Mouse (Mus musculus) liver, embryonic 13.5 days (tissue): ENCODE results near the gene Syne4. TPM values are rescaled to one million over a fixed set of nuclear protein-coding genes. Genes with fewer than 3 reads are reported as not detected.
A peak's percentile ranks its signal among the peaks of the same experiment; 100 is the strongest.

Experiments used
- ATAC-seq: fragments of 200-750 bp; cut with Nextera tagmentation; 2 replicates; pipeline ENCODE4 v1.8.0; 2017; ENCODE audit warnings: low read depth, mild to moderate bottlenecking, moderate number of reproducible peaks, moderate library complexity
- DNase-seq: peaks from one replicate; pipeline ENCODE4 v3.0.0; 2022
- H3K27ac ChIP-seq: fragments of 300-500 bp; sonication (generic); 2 replicates; pipeline ENCODE4 v1.5.1; 2015; ENCODE audit warnings: moderate library complexity, mild to moderate bottlenecking, inconsistent platforms
- H3K27me3 ChIP-seq: fragments of 300-500 bp; sonication (generic); 2 replicates; pipeline ENCODE4 v1.6.1; 2015; ENCODE audit warnings: mild to moderate bottlenecking, inconsistent platforms
- H3K36me3 ChIP-seq: fragments of 300-500 bp; sonication (generic); 2 replicates; pipeline ENCODE4 v1.6.1; 2015; ENCODE audit warnings: mild to moderate bottlenecking, inconsistent platforms
- H3K4me1 ChIP-seq: fragments of 300-500 bp; sonication (generic); replicated peaks from 2 replicates; pipeline ENCODE4 v1.6.1; 2015; ENCODE audit warnings: inconsistent platforms
- H3K4me2 ChIP-seq: fragments of 300-500 bp; sonication (generic); 2 replicates; pipeline ENCODE4 v1.6.1; 2015; ENCODE audit warnings: inconsistent platforms, mild to moderate bottlenecking, moderate library complexity
- H3K4me3 ChIP-seq: fragments of 300-500 bp; sonication (generic); replicated peaks from 2 replicates; pipeline ENCODE4 v1.5.1; 2015; ENCODE audit warnings: mild to moderate bottlenecking, inconsistent platforms
- H3K9ac ChIP-seq: fragments of 300-500 bp; sonication (generic); 2 replicates; pipeline ENCODE4 v1.6.1; 2015; ENCODE audit warnings: mild to moderate bottlenecking, inconsistent platforms
- H3K9me3 ChIP-seq: fragments of 300-500 bp; sonication (generic); replicated peaks from 2 replicates; pipeline ENCODE4 v1.6.1; 2016; ENCODE audit warnings: inconsistent platforms
- WGBS: fragments of 180-500 bp; shearing (Covaris S2); methylation state at CpG from one replicate; pipeline ENCODE4 v1.1.7; 2015; ENCODE audit not compliant: insufficient replicate concordance; 5-methylcytosine and 5-hydroxymethylcytosine counted together
- polyA plus RNA-seq: library from polyadenylated mRNA; unstranded; fragments of >200 nt; fragmentation: Nextera tagmentation; extraction: Ambion mirVana; gene quantifications from 2 replicates; pipeline ENCODE4 v1.2.1, GENCODE M21; 2015

The Syne4 gene
- polyA plus RNA-seq, 1 experiment from 2014 or later = 8.8 TPM

GRCm38 (mm10) chr7:30358378-30359186 is 44.0 kb downstream of the Syne4 start:
- Histone ChIP-seq H3K9ac (0 out of 2 replicates have a peak overlapping the region, but pooled peaks have one; percentile 8), H3K4me2 (peak overlapping the region; percentile 61), H3K27me3 (peaks cover 23% of the 10 kb centered on the region), H3K9me3 (no peaks in the 10 kb centered on the region), H3K4me3 (no peak overlapping the region), H3K36me3 (no peaks in the 10 kb centered on the region), H3K4me1 (peaks cover 9% of the 10 kb centered on the region), H3K27ac (peak overlapping the region; percentile 82)
- WGBS = 50% methylated on average over 7 of the region's 7 CpGs
- DNase-seq (no peak), ATAC-seq (peak; percentile 29)

GRCm38 (mm10) chr7:30359276-30359865 is 44.8 kb downstream of the Syne4 start:
- no peak for ATAC-seq

DNA sequence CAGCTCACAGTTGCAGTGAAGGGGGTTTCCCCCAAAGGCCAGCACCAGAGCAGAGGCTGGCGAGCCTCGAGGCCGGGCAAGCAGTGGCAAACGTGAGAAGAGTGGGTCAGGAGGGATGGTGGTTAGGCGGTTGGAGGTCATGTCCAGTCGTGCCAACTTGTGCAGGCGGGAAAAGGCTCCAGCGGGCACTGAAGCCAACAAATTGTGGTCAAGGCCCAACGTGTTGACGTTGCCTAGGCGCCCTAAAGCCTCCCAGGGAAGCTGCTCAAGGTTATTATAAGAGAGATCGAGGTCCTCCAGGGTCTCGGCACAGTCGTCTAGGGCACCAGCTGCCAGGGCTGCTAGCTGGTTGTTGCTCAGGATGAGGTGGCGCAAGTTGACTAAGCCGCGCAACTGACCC is 45.4 kb downstream of the Syne4 start:
- 64% methylated on average over 17 of the region's 17 CpGs for WGBS
- H3K27me3 ChIP-seq = peaks cover 36% of the 10 kb centered on the region
- no peak for DNase-seq

More at GRCm38 (mm10) chr7:30359276-30359865, 44.8 kb downstream of the Syne4 start:
- Histone ChIP-seq H3K9me3 (no peaks in the 10 kb centered on the region), H3K36me3 (no peaks in the 10 kb centered on the region), H3K27me3 (peaks cover 31% of the 10 kb centered on the region), H3K4me3 (peak overlapping the region; percentile 8; the same call in 1 of the 2 replicates), H3K4me2 (peak overlapping the region; percentile 61), H3K9ac (peak overlapping the region; percentile 8; the same call in 1 of the 2 replicates), H3K27ac (peak overlapping the region; percentile 82), H3K4me1 (peaks cover 9% of the 10 kb centered on the region)
- WGBS = 66% methylated on average over 31 of the region's 31 CpGs
- no peak for DNase-seq

DNA sequence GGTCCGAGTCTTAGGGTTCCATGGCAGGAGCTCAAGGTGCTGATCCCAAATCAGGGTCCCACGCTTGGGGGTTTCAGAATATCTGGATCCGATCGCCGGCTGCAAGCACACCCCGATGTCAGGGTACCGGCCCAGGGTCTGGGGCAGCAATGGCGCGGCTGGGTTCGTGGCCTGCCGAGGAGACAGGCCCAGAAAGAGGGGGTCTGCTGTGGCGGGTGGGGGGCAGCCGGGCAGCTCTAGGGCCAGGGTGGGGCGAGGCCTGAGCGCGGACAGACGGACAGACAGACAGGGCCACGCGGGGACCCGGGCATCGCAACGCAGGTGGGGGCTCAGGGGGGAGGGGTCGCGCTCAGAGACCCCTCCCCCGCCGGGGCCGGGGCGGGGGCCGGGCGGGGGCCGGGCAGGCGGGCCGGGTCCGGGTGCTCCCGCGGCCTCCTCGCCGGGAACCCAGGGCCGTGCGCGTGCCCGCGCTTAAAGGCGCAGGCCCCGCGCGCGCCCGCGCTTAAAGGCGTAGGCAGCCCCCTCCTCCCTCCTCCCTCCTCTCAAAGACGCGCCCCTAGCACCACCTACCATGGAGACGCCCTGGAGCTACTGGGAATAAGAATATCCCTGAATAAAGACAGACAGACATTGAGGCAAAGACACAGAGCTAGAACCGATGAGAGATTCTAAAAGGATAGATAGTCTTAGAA is 48.2 kb downstream of the Syne4 start, which contains the start of gene Lrfn3:
Gene Lrfn3 (minus strand): TSS at position 121 of the 692 bp plus-strand sequence.
- Histone ChIP-seq H3K27ac (no peak within 1 kb of the TSS; the same call in 1 of the 2 replicates), H3K9ac (peak within 1 kb of the TSS; percentile 63), H3K4me1 (peaks cover 9% of the 10 kb centered on the region), H3K4me2 (peak within 1 kb of the TSS; percentile 61), H3K36me3 (no peaks in the 10 kb centered on the region), H3K9me3 (no peaks in the 10 kb centered on the region), H3K27me3 (peaks cover 36% of the 10 kb centered on the region), H3K4me3 (peak within 1 kb of the TSS; percentile 53)
- ATAC-seq (0 out of 2 replicates have a peak, but pooled peaks have one; percentile 17), DNase-seq (no peak)
- WGBS = 2% methylated on average over 51 of the region's 55 CpGs

More for the DNA sequence above, 45.4 kb downstream of the Syne4 start:
- Histone ChIP-seq H3K9me3 (no peaks in the 10 kb centered on the region), H3K36me3 (no peaks in the 10 kb centered on the region), H3K4me1 (peaks cover 9% of the 10 kb centered on the region), H3K4me2 (peak overlapping the region; percentile 61), H3K9ac (peak overlapping the region; percentile 8; the same call in 1 of the 2 replicates), H3K27ac (peak overlapping the region; percentile 82), H3K4me3 (no peak overlapping the region)
- no peak for ATAC-seq

DNA sequence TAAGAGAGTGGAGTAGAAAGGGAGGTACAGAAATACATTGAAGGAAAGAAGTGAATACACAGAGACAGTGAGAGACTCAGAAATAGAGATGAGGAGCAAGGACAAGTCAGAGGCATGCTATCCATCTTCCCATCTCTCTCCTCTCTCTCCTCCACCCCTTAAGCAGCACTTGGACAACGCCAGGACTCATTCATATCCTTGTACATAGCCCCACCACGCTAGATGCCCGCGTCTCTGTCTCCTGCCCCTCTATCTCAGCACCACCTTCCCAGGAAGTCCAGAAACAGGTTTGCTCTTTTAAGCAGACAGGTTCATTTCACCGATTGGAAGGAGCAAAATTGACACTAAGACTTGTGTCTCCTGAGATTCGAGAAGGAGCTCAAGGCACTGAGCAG is 48.7 kb downstream of the Syne4 start:
- no peak for DNase-seq
- H3K9ac ChIP-seq = no peak overlapping the region
- peak overlapping the region; percentile 61 for H3K4me2 ChIP-seq
- H3K27ac ChIP-seq = no peak overlapping the region
- peaks cover 36% of the 10 kb centered on the region for H3K27me3 ChIP-seq
- H3K9me3 ChIP-seq = no peaks in the 10 kb centered on the region
- ATAC-seq = no peak
- H3K36me3 ChIP-seq = no peaks in the 10 kb centered on the region
- peak overlapping the region; percentile 53; the same call in 1 of the 2 replicates for H3K4me3 ChIP-seq
- WGBS = 56% methylated on average over 6 of the region's 6 CpGs
- peaks cover 9% of the 10 kb centered on the region for H3K4me1 ChIP-seq

- H3K36me3 ChIP-seq = no peaks in the 10 kb centered on the region
- H3K9me3 ChIP-seq = no peaks in the 10 kb centered on the region
- no peak overlapping the region for H3K27ac ChIP-seq
- H3K4me2 ChIP-seq = no peak overlapping the region
- H3K4me3 ChIP-seq = no peak overlapping the region
- no peaks in the 10 kb centered on the region for H3K4me1 ChIP-seq
- no peak overlapping the region for H3K9ac ChIP-seq
- no peak for DNase-seq
- H3K27me3 ChIP-seq = peaks cover 24% of the 10 kb centered on the region
- no peak for ATAC-seq
- 64% methylated on average over 2 of the region's 2 CpGs for WGBS
Measured at GRCm38 (mm10) chr7:30367466-30367865, 52.9 kb downstream of the Syne4 start.

Other genes starting within 250 kb of the Syne4 start
- gene Zfp82, start 241.9 kb upstream of the Syne4 start, polyA plus RNA-seq = 1.7 and 2.1 TPM in 2 replicates
- gene Gm26920, start 224.4 kb upstream of the Syne4 start, polyA plus RNA-seq = 0.44 TPM in 1 of 2 replicates, not detected in the other
- 2.0 and 2.5 TPM in 2 replicates for gene Zfp566, start 224.3 kb upstream of the Syne4 start, polyA plus RNA-seq
- 12.7 and 18.3 TPM in 2 replicates for gene Zfp260, start 220.0 kb upstream of the Syne4 start, polyA plus RNA-seq
- gene Zfp382, start 192.9 kb upstream of the Syne4 start, polyA plus RNA-seq = 1.6 and 2.1 TPM in 2 replicates
- 4.8 and 6.2 TPM in 2 replicates for gene Zfp146, start 145.1 kb upstream of the Syne4 start, polyA plus RNA-seq
- 4.2 and 4.8 TPM in 2 replicates for gene Cox7a1, start 130.7 kb upstream of the Syne4 start, polyA plus RNA-seq
- 39.0 and 40.8 TPM in 2 replicates for gene Capns1, start 116.0 kb upstream of the Syne4 start, polyA plus RNA-seq
- 67.1 and 70.0 TPM in 2 replicates for gene Polr2i, start 82.9 kb upstream of the Syne4 start, polyA plus RNA-seq
- gene Tbcb, start 82.5 kb upstream of the Syne4 start, polyA plus RNA-seq = 62.1 and 63.7 TPM in 2 replicates
- not detected in 2 replicates for gene Ovol3, start 79.1 kb upstream of the Syne4 start, polyA plus RNA-seq
- gene Thap8, start 34.7 kb upstream of the Syne4 start, polyA plus RNA-seq = 0.13 TPM in 1 of 2 replicates, not detected in the other
- gene Wdr62, start 34.4 kb upstream of the Syne4 start, polyA plus RNA-seq = 7.0 and 8.1 TPM in 2 replicates
- 1.4 and 1.7 TPM in 2 replicates for gene Clip3, start 23.1 kb upstream of the Syne4 start, polyA plus RNA-seq
- 17.2 and 18.9 TPM in 2 replicates for gene Alkbh6, start 6.1 kb upstream of the Syne4 start, polyA plus RNA-seq
- 1.3 and 1.8 TPM in 2 replicates for gene E130208F15Rik, start 6.9 kb downstream of the Syne4 start, polyA plus RNA-seq
- gene Sdhaf1, start 9.1 kb downstream of the Syne4 start, polyA plus RNA-seq = 6.4 and 6.6 TPM in 2 replicates
- 1.4 and 1.5 TPM in 2 replicates for gene Lrfn3, start 48.0 kb downstream of the Syne4 start, polyA plus RNA-seq
- 65.8 and 80.0 TPM in 2 replicates for gene Tyrobp, start 99.0 kb downstream of the Syne4 start, polyA plus RNA-seq
- gene Hcst, start 105.0 kb downstream of the Syne4 start, polyA plus RNA-seq = 2.7 and 4.0 TPM in 2 replicates
- gene Nfkbid, start 106.9 kb downstream of the Syne4 start, polyA plus RNA-seq = 1.2 TPM in 2 replicates
- gene Aplp1, start 130.7 kb downstream of the Syne4 start, polyA plus RNA-seq = 4.6 and 4.7 TPM in 2 replicates
- gene Kirrel2, start 142.9 kb downstream of the Syne4 start, polyA plus RNA-seq = 0.16 and 0.20 TPM in 2 replicates
- gene Nphs1, start 143.5 kb downstream of the Syne4 start, polyA plus RNA-seq = 0.13 and 0.17 TPM in 2 replicates
- gene Prodh2, start 178.8 kb downstream of the Syne4 start, polyA plus RNA-seq = 28.1 and 28.6 TPM in 2 replicates
- gene Arhgap33, start 220.3 kb downstream of the Syne4 start, polyA plus RNA-seq = 2.0 and 2.3 TPM in 2 replicates
- gene Hspb6, start 237.4 kb downstream of the Syne4 start, polyA plus RNA-seq = 4.4 and 4.6 TPM in 2 replicates
- gene Proser3, start 237.5 kb downstream of the Syne4 start, polyA plus RNA-seq = 1.8 and 2.3 TPM in 2 replicates
- 25.3 and 31.9 TPM in 2 replicates for gene Lin37, start 245.0 kb downstream of the Syne4 start, polyA plus RNA-seq
- 49.4 TPM in 2 replicates for gene U2af1l4, start 248.5 kb downstream of the Syne4 start, polyA plus RNA-seq
- 3.4 and 3.8 TPM in 2 replicates for gene Gm49396, start 248.5 kb downstream of the Syne4 start, polyA plus RNA-seq
- 80.1 and 81.3 TPM in 2 replicates for gene Psenen, start 248.8 kb downstream of the Syne4 start, polyA plus RNA-seq